Mouse (Mus musculus): Measurements from ENCODE around the gene Chek2.

The Chek2 gene

DNA sequence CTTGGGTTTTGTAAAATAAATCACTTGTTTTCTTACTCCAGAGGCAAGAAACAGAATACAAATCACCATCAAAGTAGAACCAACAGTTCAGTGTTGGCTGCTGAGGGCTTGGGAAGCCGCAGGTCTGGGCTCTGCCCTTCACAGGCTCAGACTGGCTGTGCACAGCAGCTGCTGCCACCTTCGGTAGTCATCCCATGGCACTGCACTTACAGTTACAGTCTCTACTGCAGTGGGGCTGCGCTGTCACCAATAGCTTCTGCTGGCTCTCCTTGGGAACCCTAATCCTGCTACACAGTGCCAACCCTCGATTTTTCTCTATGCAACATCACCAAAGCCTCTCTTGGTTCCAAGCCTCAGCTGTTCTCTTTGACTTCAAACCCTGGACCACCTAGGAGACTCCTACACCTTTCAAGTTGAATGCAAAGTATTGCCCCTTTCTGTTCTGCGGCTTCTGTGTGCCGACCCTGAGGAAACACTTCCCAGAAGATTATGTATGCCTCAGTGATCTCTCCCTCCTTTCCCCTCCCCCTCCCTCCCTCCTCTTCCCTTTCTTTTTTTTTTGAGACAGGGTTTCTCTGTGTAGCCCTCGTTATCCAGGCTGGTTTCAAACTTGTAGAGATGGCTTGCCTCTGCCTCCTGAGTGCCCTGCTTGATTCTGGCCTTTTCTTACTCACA, 57.5 kb downstream of the Chek2 start:
- intact Hi-C loops (cut with DNase I): no loop called here

DNA sequence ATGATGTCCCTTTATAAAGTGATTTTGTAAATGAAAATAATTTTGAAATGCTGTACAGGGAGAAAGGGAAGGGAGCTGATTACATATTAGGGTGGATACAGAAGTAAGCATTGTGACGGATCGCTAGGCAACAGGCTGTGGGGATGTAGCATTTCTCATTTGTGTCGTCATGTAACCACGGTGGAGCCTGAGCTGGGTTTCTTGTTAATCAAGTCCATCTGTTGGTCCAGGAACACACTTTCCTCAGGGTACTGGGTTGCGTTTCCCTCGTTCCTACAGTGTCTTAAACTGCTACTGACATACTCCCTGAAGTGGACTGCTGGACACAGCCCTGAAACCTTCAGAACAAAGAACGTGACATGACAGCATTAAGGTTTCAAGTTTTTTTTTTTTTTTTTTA, 58.4 kb downstream of the Chek2 start:
- intact Hi-C loops (cut with DNase I): no loop called here

DNA sequence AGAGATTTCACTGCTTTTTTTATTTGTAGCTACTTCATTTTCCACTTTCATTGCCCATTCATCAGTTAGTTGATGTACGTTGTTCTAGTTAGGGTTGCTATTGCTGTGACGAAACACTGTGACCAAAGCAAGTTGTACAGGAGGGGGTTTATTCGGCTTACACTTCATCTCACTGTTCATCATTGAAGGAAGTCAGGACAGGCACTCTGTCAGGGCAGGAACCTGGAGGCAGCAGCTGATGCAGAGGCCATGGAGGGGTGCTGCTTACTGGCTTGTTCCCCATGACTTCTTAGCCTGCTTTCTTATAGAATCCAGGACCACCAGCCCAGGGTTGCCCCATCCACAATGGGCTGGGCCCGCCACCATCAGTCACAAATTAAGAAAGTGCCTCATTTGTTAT, 59.0 kb downstream of the Chek2 start:
- intact Hi-C loops (cut with DNase I): no loop called here

DNA sequence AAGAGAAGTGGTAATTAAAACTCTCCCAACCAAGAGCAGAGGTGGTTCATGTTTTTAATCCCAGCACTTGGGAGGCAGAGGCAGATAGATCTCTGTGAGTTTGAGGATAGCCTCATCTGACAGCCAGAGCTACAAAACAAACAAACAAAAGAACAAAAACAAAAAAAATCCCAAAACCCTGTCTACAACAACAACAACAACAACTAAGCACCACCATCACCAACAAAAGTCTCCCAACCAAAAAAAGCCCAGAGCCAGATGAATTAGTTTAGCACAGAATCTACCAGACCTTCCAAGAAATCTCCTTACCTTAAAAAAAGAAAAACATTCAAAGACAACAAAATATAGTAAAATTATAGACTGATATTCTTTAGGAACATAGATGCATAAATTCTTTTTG, 60.6 kb downstream of the Chek2 start:
- intact Hi-C loops (cut with DNase I): no loop called here

DNA sequence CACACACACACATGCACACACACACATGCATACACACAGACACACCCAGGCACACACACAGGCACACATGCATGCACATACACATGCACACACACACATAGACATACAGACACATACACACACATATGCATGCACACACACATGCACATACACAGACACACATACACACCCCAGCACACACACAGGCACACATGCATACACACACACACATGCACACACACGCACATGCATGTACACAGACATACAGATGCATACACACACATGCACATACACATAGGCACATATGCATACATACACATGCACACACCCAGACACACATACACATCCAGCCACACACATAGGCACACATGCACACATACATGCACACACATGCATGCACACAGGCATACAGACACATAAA, 66.9 kb downstream of the Chek2 start:
- intact Hi-C loops (cut with DNase I): no loop called here

DNA sequence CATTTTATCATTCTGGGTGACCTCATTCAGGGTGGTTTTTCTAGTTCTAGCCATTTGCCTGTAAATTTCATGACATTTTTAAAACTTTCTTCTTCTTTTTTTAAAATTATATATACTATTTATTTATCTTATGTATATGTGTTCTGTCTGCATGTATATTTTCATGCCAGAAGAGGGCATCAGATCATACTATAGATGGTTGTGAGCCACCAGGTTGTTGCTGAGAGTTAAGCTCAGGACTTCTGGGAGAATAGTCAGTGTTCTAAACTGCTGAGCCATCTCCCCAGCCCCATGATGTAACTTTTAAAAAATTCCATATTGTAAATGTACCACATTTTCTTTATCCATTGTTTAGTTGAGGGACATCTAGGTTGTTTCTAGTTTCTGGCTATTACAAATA, 69.1 kb downstream of the Chek2 start:
- intact Hi-C loops (cut with DNase I): no loop called here

DNA sequence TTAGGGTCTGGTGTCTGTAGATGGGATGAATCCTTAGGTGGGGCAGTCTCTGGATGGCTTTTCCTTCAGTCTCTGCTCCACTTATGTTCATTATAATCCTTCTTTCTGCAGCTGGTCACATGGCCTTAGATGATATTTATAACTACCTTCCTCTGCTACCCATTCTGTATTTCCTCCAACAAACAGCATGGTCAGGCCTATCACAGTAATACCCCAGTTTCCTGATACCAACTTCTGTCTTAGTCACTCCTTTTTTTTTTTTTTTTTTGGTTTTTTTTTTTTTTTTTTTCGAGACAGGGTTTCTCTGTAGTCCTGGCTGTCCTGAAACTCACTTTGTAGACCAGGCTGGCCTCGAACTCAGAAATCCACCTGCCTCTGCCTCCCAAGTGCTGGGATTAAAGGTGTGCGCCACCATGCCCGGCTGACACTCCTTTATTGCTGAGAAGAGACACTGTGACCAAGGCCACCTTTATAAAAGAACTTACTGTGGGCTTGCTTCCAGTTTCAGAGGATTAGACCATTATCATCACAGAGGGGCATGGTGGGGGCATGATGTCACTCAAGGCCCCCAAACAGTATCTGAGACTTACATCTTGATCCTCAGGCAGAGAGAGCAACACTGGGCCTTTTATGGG, 70.3 kb downstream of the Chek2 start:
- intact Hi-C loops (cut with DNase I): no loop called here

DNA sequence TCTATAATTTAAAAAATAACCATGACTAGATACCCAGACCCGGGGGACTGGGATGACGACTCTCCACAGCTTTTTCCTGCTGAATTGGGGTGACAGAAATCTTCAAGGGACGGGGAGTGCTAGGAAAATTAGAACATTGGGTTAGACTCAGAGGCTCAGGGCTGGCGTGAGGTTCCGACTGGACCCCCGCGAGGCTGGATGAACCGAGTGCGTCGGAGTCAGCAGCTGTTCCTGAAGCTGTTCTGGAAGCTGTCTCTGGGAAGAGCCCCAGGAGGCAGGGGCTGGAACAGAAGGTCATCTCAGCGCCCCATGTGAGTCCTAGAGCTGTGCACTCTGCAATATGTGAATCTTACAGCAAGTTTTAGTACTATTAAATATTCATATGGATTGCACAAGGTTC, 75.1 kb downstream of the Chek2 start:
- intact Hi-C loops (cut with DNase I): no loop called here

DNA sequence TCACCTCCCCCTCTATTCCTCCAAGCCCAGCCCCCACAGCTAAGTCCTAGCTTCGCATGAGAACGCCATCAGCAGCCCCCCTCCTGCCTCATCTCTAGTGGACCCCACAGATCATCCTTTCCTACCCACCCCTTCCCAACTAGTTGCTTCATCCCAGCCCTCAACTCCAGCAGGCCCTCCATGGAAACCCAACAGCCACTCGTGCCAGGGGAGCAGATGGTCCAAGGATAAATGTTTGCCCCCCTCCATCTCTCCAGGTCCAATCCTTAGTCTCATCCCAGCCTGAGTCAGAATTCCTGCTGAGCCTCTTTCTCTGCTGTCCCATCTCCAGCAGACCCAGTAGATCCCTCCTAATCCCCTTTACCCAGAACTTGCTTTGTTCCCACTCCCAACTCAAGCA, 76.5 kb downstream of the Chek2 start:
- intact Hi-C loops (cut with DNase I): no loop called here

DNA sequence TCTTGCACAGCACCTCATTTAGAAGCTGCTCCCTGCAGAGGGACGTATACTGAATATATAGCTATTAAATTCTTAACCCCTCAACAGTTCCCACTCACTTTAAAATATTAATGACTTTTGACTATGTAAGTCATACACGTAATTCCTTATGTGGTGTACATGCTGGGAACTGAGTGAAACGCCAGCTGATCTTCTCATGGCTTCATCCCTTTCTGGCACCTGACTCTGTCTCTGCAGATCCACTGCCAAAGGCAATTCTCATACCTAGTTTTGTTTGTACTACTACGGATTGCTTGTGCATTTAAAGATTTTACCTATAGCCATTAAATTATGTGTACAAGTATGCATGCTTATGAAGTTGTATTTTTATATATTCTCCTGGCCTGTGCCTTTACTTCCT, 79.8 kb downstream of the Chek2 start:
- intact Hi-C loops (cut with DNase I): no loop called here

DNA sequence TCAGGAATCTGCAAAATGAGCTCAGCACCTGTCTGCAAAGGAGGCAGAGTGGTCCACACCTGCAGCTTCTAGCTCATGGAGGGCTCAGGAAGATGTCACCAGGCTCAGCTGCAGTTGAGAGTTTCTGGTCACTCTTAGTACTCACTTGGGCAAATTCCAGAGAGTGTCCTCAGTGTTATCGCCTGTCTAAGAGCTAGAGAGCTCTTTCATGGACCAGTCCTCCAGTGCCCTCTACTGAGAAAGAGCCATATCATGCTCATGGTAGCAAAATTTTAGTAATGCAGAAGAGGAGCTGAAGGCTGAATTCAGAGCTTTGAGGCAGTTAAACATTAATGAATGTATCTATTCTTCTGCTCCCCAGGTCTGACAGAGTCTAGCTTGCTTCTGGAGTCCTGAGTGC, 83.6 kb downstream of the Chek2 start:
- intact Hi-C loops (cut with DNase I): loop anchor here (2.0 to 5.0 kb wide), 2 partner anchors 87 to 344 kb away; no protein-coding TSS in a partner anchor

Measured in adrenal gland (tissue).